Mouse (Mus musculus): ENCODE data around the gene Arhgap22. TPM values are rescaled to one million over a fixed set of nuclear protein-coding genes. Genes with fewer than 3 reads are reported as not detected.
A peak's percentile ranks its signal among the peaks of the same experiment; 100 is the strongest.

Arhgap22 gene
- polyA plus RNA-seq, 1 experiment from 2014 or later = 8.1 TPM

GRCm38 (mm10) chr14:33363611-33364010, 149.8 kb downstream of the Arhgap22 start:
- no peak overlapping the region for H3K4me2 ChIP-seq (replicated peaks; ENCODE audit: low read depth, low read length)
- no peak overlapping the region for H3K27ac ChIP-seq (ENCODE audit: low read length)
- H3K36me3 ChIP-seq (ENCODE audit: control insufficient read depth, insufficient read depth, low read length) = no peaks in the 10 kb centered on the region
- WGBS = 68% methylated on average over 5 of the region's 5 CpGs
- no peak overlapping the region for H3K9ac ChIP-seq (replicated peaks; ENCODE audit: low read depth, low read length)
- no peaks in the 10 kb centered on the region for H3K9me3 ChIP-seq (ENCODE audit: control insufficient read depth, low read depth, low read length)
- H3K4me1 ChIP-seq (ENCODE audit: control insufficient read depth, insufficient read depth, low read length) = peaks cover 12% of the 10 kb centered on the region; the same call in 1 of the 2 replicates
- H3K27me3 ChIP-seq (ENCODE audit: control insufficient read depth, insufficient read depth, low read length) = no peaks in the 10 kb centered on the region
- no peak for ATAC-seq (ENCODE audit: insufficient number of reproducible peaks, insufficient read depth, low FRiP score, low read depth)
- no peak overlapping the region for H3K4me3 ChIP-seq (ENCODE audit: low read depth, low read length)

GRCm38 (mm10) chr14:33364061-33364460, 150.2 kb downstream of the Arhgap22 start:
- no peak overlapping the region for H3K27ac ChIP-seq (ENCODE audit: low read length)
- H3K9ac ChIP-seq (replicated peaks; ENCODE audit: low read depth, low read length) = no peak overlapping the region
- no peak for ATAC-seq (ENCODE audit: insufficient number of reproducible peaks, insufficient read depth, low FRiP score, low read depth)
- H3K36me3 ChIP-seq (ENCODE audit: control insufficient read depth, insufficient read depth, low read length) = no peaks in the 10 kb centered on the region
- WGBS = 86% methylated on average over 2 of the region's 2 CpGs
- no peaks in the 10 kb centered on the region for H3K27me3 ChIP-seq (ENCODE audit: control insufficient read depth, insufficient read depth, low read length)
- H3K9me3 ChIP-seq (ENCODE audit: control insufficient read depth, low read depth, low read length) = no peaks in the 10 kb centered on the region
- H3K4me1 ChIP-seq (ENCODE audit: control insufficient read depth, insufficient read depth, low read length) = peaks cover 12% of the 10 kb centered on the region; the same call in 1 of the 2 replicates
- no peak overlapping the region for H3K4me3 ChIP-seq (ENCODE audit: low read depth, low read length)
- H3K4me2 ChIP-seq (replicated peaks; ENCODE audit: low read depth, low read length) = no peak overlapping the region

DNA sequence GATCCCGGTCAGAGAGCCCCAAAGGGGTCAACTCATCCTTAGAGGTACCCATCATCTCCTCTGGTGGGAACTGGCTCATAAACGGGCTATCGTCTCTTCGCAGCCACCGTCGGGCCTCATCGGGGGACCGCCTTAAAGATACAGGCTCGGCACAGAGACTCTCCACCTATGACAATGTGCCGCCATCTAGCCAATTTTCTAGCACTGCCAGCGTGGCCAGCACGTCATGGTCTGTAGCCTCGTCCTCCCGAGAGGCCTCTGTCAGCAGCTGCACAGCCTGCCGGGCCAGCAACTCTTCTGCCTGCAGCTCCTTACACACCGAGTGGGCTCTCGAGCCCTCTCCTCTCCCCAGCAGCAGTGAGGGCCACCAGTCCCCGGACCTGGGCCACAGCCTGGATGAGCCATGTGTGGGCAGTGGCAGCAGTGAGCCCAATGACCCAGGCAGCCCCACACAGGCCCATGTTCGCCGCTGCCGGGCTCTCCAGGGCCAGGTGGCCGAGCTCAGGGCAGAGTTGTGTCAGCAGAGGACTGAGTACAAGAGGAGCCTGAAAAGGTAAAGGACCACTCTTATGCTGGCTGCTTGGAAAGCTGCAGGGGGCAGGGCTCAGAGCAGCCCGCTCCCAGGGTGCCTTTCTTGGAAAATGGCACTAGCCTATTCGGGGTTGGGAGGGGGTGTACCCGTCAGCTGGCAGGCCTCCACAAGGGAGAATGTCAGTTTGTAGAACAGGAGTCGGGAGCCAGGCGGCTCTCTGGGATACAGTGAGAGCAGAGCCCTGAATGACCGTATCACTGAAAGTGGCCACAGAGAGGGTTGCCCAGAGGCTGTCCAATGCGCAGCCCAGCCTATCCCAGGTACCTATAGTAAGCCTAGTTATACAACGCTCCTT, 153.3 kb downstream of the Arhgap22 start:
- H3K4me2 ChIP-seq (replicated peaks; ENCODE audit: low read depth, low read length) = no peak overlapping the region
- no peaks in the 10 kb centered on the region for H3K27me3 ChIP-seq (ENCODE audit: control insufficient read depth, insufficient read depth, low read length)
- H3K36me3 ChIP-seq (ENCODE audit: control insufficient read depth, insufficient read depth, low read length) = no peaks in the 10 kb centered on the region
- H3K9ac ChIP-seq (replicated peaks; ENCODE audit: low read depth, low read length) = no peak overlapping the region
- H3K4me1 ChIP-seq (ENCODE audit: control insufficient read depth, insufficient read depth, low read length) = peaks cover 12% of the 10 kb centered on the region; the same call in 1 of the 2 replicates
- 83% methylated on average over 30 of the region's 30 CpGs for WGBS
- H3K27ac ChIP-seq (ENCODE audit: low read length) = no peak overlapping the region
- no peaks in the 10 kb centered on the region for H3K9me3 ChIP-seq (ENCODE audit: control insufficient read depth, low read depth, low read length)
- no peak overlapping the region for H3K4me3 ChIP-seq (ENCODE audit: low read depth, low read length)
- no peak for ATAC-seq (ENCODE audit: insufficient number of reproducible peaks, insufficient read depth, low FRiP score, low read depth)

DNA sequence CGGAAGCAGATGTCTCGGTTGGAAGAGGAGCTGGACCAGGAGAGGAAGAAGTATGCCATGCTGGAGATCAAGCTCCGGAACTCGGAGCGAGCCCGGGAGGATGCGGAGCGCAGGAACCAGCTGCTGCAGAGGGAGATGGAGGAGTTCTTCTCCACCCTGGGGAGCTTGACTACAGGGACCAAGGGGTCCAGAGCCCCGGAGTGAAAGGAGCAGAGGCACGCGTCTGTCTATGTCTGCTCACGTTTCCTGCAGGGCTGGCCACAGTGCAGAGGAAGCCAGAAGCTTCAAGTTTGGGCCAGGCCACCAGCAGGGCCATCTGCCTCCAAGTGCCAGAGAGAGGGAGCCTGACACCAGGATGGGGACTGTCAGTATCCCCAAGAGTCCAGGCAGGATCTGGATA, 155.5 kb downstream of the Arhgap22 start:
- Histone ChIP-seq H3K4me1 (ENCODE audit: control insufficient read depth, insufficient read depth, low read length) (no peaks in the 10 kb centered on the region), H3K4me2 (replicated peaks; ENCODE audit: low read depth, low read length) (no peak overlapping the region), H3K36me3 (ENCODE audit: control insufficient read depth, insufficient read depth, low read length) (no peaks in the 10 kb centered on the region), H3K4me3 (ENCODE audit: low read depth, low read length) (no peak overlapping the region), H3K9me3 (ENCODE audit: control insufficient read depth, low read depth, low read length) (no peaks in the 10 kb centered on the region), H3K27me3 (ENCODE audit: control insufficient read depth, insufficient read depth, low read length) (no peaks in the 10 kb centered on the region), H3K9ac (replicated peaks; ENCODE audit: low read depth, low read length) (no peak overlapping the region), H3K27ac (ENCODE audit: low read length) (no peak overlapping the region)
- no peak for ATAC-seq (ENCODE audit: insufficient number of reproducible peaks, insufficient read depth, low FRiP score, low read depth)
- WGBS = 82% methylated on average over 12 of the region's 12 CpGs

DNA sequence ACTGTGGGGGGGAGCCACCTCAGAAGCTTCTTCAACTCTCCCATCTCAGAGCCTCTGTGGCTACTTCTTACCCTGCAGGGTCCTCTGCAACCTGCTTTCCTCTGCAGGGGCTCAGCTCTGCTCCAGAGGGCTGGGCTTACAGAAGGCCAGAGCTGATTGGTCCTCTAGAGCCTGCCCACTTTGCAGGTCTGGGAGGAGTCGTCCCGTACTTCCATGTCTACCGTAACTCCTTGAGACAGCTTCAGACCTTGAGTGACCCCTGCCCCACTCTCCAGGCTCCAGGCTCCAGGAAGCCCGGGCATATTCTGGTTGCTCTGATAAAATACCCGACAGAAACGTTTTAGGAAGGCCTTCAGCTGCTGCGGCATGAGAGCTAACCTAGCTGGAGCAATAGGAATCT, 156.2 kb downstream of the Arhgap22 start:
- Histone ChIP-seq H3K4me3 (ENCODE audit: low read depth, low read length) (no peak overlapping the region), H3K4me1 (ENCODE audit: control insufficient read depth, insufficient read depth, low read length) (no peaks in the 10 kb centered on the region), H3K9me3 (ENCODE audit: control insufficient read depth, low read depth, low read length) (no peaks in the 10 kb centered on the region), H3K27ac (ENCODE audit: low read length) (no peak overlapping the region), H3K27me3 (ENCODE audit: control insufficient read depth, insufficient read depth, low read length) (no peaks in the 10 kb centered on the region), H3K4me2 (replicated peaks; ENCODE audit: low read depth, low read length) (0 out of 2 replicates have a peak overlapping the region, but pooled peaks have one; percentile 8), H3K36me3 (ENCODE audit: control insufficient read depth, insufficient read depth, low read length) (no peaks in the 10 kb centered on the region), H3K9ac (replicated peaks; ENCODE audit: low read depth, low read length) (no peak overlapping the region)
- ATAC-seq (ENCODE audit: insufficient number of reproducible peaks, insufficient read depth, low FRiP score, low read depth) = peak; percentile 73
- 6% methylated on average over 7 of the region's 7 CpGs for WGBS

DNA sequence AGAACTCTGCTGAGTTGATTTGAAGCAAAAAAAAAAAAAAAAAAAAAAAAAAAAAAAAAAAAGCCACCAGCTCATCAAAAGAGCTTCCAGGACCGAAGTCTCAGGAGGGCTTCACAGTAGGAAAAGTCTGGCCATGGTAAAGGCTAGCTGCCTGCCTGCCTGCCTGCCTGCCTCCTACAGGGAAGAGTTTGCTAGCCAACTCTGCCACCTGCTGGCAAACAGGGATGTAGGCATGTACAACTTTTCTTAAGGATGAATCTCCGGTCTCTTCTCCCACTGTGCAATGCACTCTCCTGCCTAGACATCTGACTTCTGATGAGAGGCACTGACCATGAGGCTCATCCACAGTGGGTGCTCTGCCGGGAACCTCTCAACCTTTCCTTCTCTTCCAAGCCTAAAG, 157.4 kb downstream of the Arhgap22 start:
- H3K27me3 ChIP-seq (ENCODE audit: control insufficient read depth, insufficient read depth, low read length) = no peaks in the 10 kb centered on the region
- H3K4me1 ChIP-seq (ENCODE audit: control insufficient read depth, insufficient read depth, low read length) = no peaks in the 10 kb centered on the region
- peak; percentile 54; the same call in 1 of the 2 replicates for ATAC-seq (ENCODE audit: insufficient number of reproducible peaks, insufficient read depth, low FRiP score, low read depth)
- H3K27ac ChIP-seq (ENCODE audit: low read length) = no peak overlapping the region
- no peaks in the 10 kb centered on the region for H3K9me3 ChIP-seq (ENCODE audit: control insufficient read depth, low read depth, low read length)
- no peaks in the 10 kb centered on the region for H3K36me3 ChIP-seq (ENCODE audit: control insufficient read depth, insufficient read depth, low read length)
- no peak overlapping the region for H3K9ac ChIP-seq (replicated peaks; ENCODE audit: low read depth, low read length)
- 12% methylated on average over 3 of the region's 3 CpGs for WGBS
- no peak overlapping the region for H3K4me3 ChIP-seq (ENCODE audit: low read depth, low read length)
- no peak overlapping the region for H3K4me2 ChIP-seq (replicated peaks; ENCODE audit: low read depth, low read length)

DNA sequence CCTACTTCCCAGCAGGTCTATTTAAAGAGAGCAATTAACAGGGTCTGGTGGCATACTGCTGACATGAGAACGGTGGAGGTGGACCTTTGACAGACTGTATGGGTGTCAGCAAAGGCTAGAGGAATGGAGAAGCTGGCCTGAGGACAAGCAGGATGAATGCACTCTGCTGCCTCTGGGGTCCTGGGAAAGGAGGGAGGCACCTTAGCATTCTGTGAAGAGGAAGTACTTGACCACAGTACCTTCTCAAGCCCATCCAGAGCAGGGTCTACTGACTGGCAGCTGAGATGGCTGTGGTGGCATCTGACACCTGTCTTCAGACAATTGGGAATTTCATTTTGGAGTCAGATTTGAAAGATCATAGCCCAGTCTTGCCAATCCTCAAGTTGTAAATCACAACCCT, 159.4 kb downstream of the Arhgap22 start:
- no peak for ATAC-seq (ENCODE audit: insufficient number of reproducible peaks, insufficient read depth, low FRiP score, low read depth)
- Histone ChIP-seq H3K4me2 (replicated peaks; ENCODE audit: low read depth, low read length) (no peak overlapping the region), H3K27ac (ENCODE audit: low read length) (no peak overlapping the region), H3K27me3 (ENCODE audit: control insufficient read depth, insufficient read depth, low read length) (no peaks in the 10 kb centered on the region), H3K36me3 (ENCODE audit: control insufficient read depth, insufficient read depth, low read length) (no peaks in the 10 kb centered on the region), H3K9me3 (ENCODE audit: control insufficient read depth, low read depth, low read length) (no peaks in the 10 kb centered on the region), H3K9ac (replicated peaks; ENCODE audit: low read depth, low read length) (no peak overlapping the region), H3K4me1 (ENCODE audit: control insufficient read depth, insufficient read depth, low read length) (no peaks in the 10 kb centered on the region), H3K4me3 (ENCODE audit: low read depth, low read length) (no peak overlapping the region)
- 43% methylated on average over 1 of the region's 1 CpGs for WGBS

DNA sequence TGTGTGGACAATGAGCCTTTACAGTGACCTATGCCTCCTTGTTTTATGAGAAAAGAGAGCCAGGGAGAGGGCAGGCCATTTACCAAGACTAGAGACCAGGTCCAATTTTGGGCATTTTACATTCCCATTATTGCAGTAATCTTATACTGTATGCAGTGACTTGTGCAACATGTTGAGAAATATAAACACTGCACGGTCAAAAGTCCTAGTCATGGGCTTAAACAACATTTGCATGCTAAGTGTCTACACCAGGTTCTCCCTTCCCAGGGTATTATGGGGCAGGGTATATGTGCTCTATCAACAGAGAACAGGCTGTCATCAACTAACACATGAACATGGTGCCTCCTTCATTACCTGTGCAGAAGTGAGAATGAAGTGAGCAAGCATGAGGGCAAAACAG, 160.3 kb downstream of the Arhgap22 start:
- Histone ChIP-seq H3K9me3 (ENCODE audit: control insufficient read depth, low read depth, low read length) (no peaks in the 10 kb centered on the region), H3K36me3 (ENCODE audit: control insufficient read depth, insufficient read depth, low read length) (no peaks in the 10 kb centered on the region), H3K4me2 (replicated peaks; ENCODE audit: low read depth, low read length) (no peak overlapping the region), H3K4me3 (ENCODE audit: low read depth, low read length) (no peak overlapping the region), H3K27ac (ENCODE audit: low read length) (no peak overlapping the region), H3K27me3 (ENCODE audit: control insufficient read depth, insufficient read depth, low read length) (no peaks in the 10 kb centered on the region), H3K4me1 (ENCODE audit: control insufficient read depth, insufficient read depth, low read length) (no peaks in the 10 kb centered on the region), H3K9ac (replicated peaks; ENCODE audit: low read depth, low read length) (no peak overlapping the region)
- WGBS = 60% methylated on average over 1 of the region's 1 CpGs
- ATAC-seq (ENCODE audit: insufficient number of reproducible peaks, insufficient read depth, low FRiP score, low read depth) = no peak
